Mouse (Mus musculus) midbrain, embryonic 14.5 days (tissue): ENCODE measurements at regions not wholly inside any gene's neighbourhood (a gene's known extent, or its start where the extent isn't known, plus 50 kb on each side); places are given as distances from the start of the nearest gene placed in this dataset.

Experiments
- ATAC-seq: fragments of 200-750 bp; cut with Nextera tagmentation; 2 replicates; pipeline ENCODE4 v1.8.0; 2017; ENCODE audit warnings: moderate number of reproducible peaks, moderate library complexity; ENCODE audit not compliant: low FRiP score, low TSS enrichment
- DNase-seq: peaks from one replicate; pipeline ENCODE4 v3.0.0-alpha.2; 2015
- H3K27ac ChIP-seq: fragments of 300-500 bp; sonication (generic); replicated peaks from 2 replicates; pipeline ENCODE4 v1.5.1; 2014; ENCODE audit warnings: mild to moderate bottlenecking, low read depth, low read length, moderate library complexity
- H3K27me3 ChIP-seq: fragments of 300-500 bp; sonication (generic); 2 replicates; pipeline ENCODE4 v1.6.1; 2014; ENCODE audit warnings: low read length, control low read depth, mixed read lengths; ENCODE audit not compliant: control insufficient read depth, insufficient read depth
- H3K36me3 ChIP-seq: fragments of 300-500 bp; sonication (generic); 2 replicates; pipeline ENCODE4 v1.6.1; 2014; ENCODE audit warnings: low read length, control low read depth; ENCODE audit not compliant: control insufficient read depth, insufficient read depth
- H3K4me1 ChIP-seq: fragments of 300-500 bp; sonication (generic); 2 replicates; pipeline ENCODE4 v1.6.1; 2014; ENCODE audit warnings: mild to moderate bottlenecking, antibody characterized with exemption, low read length, control low read depth; ENCODE audit not compliant: control insufficient read depth, insufficient read depth
- H3K4me2 ChIP-seq: fragments of 300-500 bp; sonication (generic); 2 replicates; pipeline ENCODE4 v1.6.1; 2014; ENCODE audit warnings: mild to moderate bottlenecking, low read length, moderate library complexity
- H3K4me3 ChIP-seq: fragments of 300-500 bp; sonication (generic); replicated peaks from 2 replicates; pipeline ENCODE4 v1.5.1; 2014; ENCODE audit warnings: low read depth, low read length
- H3K9ac ChIP-seq: fragments of 300-500 bp; sonication (generic); replicated peaks from 2 replicates; pipeline ENCODE4 v1.6.1; 2014; ENCODE audit warnings: mild to moderate bottlenecking, low read length, moderate library complexity
- H3K9me3 ChIP-seq: fragments of 300-500 bp; sonication (generic); 2 replicates; pipeline ENCODE4 v1.6.1; 2016; ENCODE audit warnings: low read length, control low read depth, mixed read lengths; ENCODE audit not compliant: control insufficient read depth
- WGBS: fragments of 180-500 bp; shearing (Covaris S2); extraction: QIAGEN DNeasy Blood & Tissue Kit; methylation state at CpG from one replicate; pipeline ENCODE4 v1.1.7; 2014; 5-methylcytosine and 5-hydroxymethylcytosine counted together

DNA sequence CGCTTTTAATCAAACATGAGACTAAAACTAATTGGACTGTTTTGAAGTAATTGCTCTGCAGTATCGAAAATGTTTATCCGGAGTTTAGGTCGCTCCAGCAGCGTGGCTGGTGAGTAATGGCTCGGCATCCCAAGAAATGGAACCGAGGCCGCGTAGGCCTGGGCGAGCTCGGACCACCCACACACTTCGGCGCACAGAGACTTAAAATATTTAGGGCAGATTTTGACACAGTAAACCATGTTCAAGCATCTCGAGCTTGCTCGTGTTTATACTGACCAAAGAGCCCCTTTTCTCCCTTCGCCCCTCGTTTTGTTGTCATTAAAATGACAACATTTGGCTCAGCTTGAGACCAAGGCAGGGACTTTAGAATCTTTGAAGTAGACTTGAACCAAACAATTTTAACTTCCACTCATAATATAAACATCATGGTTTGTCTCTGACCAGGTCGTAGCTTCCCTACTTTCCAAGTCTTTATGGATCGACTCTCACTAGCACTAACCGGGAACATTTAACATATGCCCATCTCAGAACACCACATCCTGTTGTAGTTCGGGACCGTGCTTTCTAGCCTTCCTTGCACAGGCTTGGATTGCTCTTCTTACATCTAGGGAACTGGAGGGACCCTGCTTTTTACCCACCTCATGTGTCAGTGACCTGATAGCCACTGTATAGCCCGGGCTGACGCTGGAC, 223.0 kb upstream of the Map3k1 start:
- Histone ChIP-seq H3K4me3 (no peak overlapping the region), H3K27me3 (no peaks in the 10 kb centered on the region), H3K36me3 (no peaks in the 10 kb centered on the region), H3K27ac (no peak overlapping the region), H3K4me2 (no peak overlapping the region), H3K9ac (no peak overlapping the region), H3K9me3 (no peaks in the 10 kb centered on the region), H3K4me1 (no peaks in the 10 kb centered on the region)
- DNase-seq (no peak), ATAC-seq (no peak)
- WGBS = 92% methylated on average over 24 of the region's 24 CpGs

DNA sequence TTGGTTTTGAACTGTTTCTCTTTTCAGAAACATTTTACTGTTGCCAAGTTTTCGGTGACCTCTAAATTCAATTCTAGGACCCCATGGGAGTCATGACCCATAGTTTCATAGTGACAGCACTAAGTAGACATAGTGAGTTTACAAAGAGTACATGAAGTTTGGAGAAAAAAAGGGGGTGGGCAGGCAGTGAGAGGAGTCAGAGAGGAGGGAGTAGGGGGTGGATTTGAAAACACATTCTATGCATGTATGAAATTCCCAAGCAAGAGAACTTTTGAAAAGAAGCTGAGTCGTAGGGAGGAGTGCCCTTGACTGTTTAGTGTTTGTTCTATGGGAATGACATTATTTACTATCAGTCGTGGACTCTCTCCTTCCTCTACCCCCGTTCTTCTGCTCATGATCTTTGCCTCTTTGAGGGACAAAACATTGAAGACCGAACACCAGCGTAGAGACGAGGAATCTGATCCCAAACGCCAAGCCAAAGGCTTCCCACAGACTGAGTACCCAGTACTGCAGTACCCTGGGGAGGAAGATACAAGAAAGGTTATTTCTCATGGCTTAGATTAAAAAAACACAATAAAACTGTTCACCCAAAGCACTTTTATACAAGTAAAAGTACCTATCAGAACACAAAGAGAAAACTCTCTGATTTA, 229.1 kb upstream of the Map3k1 start:
- 83% methylated on average over 8 of the region's 8 CpGs for WGBS
- DNase-seq (no peak), ATAC-seq (no peak)
- H3K4me3 ChIP-seq = no peak overlapping the region
- no peaks in the 10 kb centered on the region for H3K36me3 ChIP-seq
- no peaks in the 10 kb centered on the region for H3K27me3 ChIP-seq
- H3K4me1 ChIP-seq = no peaks in the 10 kb centered on the region
- no peaks in the 10 kb centered on the region for H3K9me3 ChIP-seq
- no peak overlapping the region for H3K4me2 ChIP-seq
- H3K9ac ChIP-seq = no peak overlapping the region
- no peak overlapping the region for H3K27ac ChIP-seq

DNA sequence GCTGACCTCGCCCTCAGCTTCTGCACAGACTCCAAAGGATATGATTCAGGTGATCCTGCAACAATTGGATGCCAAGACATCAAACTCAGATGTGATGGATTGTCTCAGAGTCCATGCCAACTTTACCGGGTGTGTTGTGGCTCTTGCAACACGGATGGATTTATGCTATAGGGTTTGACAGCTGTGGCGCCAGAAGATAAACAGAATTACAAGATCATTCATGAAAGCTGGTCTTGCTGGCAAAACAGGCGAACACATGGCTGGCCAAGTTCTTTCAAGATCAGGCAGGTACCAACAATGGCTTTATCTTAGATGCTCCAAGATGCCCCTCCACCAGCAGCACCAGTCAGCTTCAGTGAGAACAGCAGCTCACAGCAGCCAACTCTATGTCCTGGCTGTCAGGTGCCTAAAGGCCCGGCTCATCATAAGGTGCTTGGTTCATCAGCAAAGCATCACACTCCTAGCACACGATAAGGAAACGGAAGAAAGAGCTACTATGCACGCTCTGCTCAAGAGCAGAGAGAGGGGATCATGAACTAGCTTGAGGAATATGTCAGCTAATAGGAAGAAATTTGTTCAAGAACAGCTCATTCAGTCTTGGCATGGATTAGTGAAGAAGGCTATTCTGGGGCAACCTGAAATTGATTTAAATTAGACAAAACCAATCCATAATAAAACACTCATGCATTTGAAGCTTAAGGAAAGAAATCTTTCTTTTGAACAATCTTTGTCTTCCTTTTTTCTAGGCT, 229.9 kb upstream of the Map3k1 start:
- WGBS = 92% methylated on average over 9 of the region's 9 CpGs
- Histone ChIP-seq H3K9ac (no peak overlapping the region), H3K4me3 (no peak overlapping the region), H3K4me1 (no peaks in the 10 kb centered on the region), H3K4me2 (no peak overlapping the region), H3K9me3 (no peaks in the 10 kb centered on the region), H3K27ac (no peak overlapping the region), H3K27me3 (no peaks in the 10 kb centered on the region), H3K36me3 (no peaks in the 10 kb centered on the region)
- no peak for ATAC-seq
- no peak for DNase-seq

DNA sequence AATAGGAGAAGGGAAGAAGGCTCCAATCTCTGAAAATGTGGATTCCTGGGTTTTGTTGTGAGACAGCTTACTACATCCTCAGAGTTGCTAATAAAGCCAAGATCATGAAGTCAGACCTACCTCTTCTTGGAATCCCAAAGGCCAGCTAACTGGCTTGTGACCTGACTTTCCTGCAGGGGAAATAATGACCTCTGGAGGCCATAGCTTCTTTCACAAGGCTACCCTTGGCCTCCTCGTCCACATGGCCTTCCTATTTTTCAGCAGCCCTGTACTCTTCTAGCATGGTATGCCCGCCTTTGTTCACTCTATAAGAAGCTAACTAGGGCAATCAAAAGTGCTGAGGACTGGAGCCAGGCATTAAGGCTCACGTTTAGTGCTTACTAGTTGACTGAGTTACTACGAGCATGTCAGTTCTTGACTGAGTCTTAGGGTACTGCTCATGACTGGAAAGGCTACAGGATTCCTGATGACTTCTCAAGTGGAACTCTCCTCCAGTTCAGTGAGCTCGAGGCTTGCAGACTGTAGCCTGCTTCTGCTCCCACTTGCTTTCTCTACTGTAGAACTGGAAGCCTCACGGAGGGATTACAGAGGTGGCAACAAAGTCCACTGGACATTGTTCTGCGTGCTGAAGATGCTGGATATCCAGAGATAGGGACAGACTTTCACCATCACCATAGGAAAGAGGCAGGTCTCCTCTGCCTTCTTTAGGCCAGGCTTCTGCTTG, 230.8 kb upstream of the Map3k1 start:
- H3K4me3 ChIP-seq = no peak overlapping the region
- no peak for ATAC-seq
- no peak overlapping the region for H3K27ac ChIP-seq
- no peak overlapping the region for H3K4me2 ChIP-seq
- 72% methylated on average over 7 of the region's 7 CpGs for WGBS
- no peaks in the 10 kb centered on the region for H3K9me3 ChIP-seq
- no peaks in the 10 kb centered on the region for H3K4me1 ChIP-seq
- H3K27me3 ChIP-seq = no peaks in the 10 kb centered on the region
- no peak overlapping the region for H3K9ac ChIP-seq
- no peak for DNase-seq
- H3K36me3 ChIP-seq = no peaks in the 10 kb centered on the region

DNA sequence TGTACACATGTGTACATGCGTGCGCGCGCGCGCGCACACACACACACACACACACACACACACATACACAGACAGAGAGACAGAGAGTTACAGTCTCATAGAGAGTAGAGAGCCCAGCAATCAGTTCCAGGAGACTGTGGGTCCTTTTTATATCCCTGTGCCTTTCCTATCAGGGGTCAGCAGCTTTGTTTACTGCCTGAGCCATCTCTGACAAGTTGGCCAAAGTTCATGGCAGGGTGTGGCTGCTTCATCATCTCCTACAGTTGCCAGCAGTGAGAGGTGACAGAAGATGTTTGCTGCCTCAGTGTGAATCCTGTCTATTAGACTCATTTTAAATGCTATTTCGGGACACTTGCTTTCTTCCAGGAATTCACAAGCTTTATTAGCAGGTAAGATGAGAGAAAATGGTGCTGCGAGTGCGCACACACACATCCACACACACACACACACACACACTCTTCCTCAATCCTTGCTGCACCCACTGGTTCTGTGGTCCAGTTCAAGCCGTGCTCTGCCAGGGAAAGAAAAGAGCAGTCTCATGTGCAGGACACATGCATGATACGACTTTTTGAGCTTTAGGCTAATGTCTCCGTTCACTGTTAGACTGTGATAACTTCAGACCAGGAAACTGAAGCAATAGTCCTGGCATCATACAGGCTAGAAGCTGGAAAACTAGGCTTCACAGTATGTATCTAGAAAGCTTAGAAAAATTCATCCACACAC, 234.9 kb upstream of the Map3k1 start:
- Histone ChIP-seq H3K4me1 (no peaks in the 10 kb centered on the region), H3K4me3 (no peak overlapping the region), H3K27me3 (no peaks in the 10 kb centered on the region), H3K36me3 (no peaks in the 10 kb centered on the region), H3K4me2 (no peak overlapping the region), H3K9me3 (no peaks in the 10 kb centered on the region), H3K9ac (no peak overlapping the region), H3K27ac (no peak overlapping the region)
- ATAC-seq (no peak), DNase-seq (no peak)
- 97% methylated on average over 13 of the region's 13 CpGs for WGBS

DNA sequence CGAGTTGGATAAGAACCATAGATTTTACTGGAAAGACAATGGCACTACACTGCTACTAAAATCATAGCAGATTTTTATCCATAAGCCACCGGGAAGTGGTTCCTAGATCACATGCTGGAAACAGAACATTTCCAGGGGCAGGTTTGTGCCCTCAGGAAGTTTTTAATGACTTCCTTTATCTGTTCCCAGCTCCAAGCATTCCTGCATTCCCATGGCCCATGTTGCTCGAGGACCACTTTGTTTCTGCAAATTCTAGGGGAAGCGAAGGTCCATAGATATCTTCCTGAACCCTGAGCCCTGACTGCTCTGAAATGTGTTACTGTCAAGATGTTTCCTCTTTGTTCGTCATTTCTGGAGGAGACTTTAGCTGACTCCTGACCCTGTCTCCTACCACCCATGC, 235.6 kb upstream of the Map3k1 start:
- Histone ChIP-seq H3K36me3 (no peaks in the 10 kb centered on the region), H3K4me1 (no peaks in the 10 kb centered on the region), H3K27me3 (no peaks in the 10 kb centered on the region), H3K4me3 (no peak overlapping the region), H3K9me3 (no peaks in the 10 kb centered on the region), H3K4me2 (no peak overlapping the region), H3K27ac (no peak overlapping the region), H3K9ac (no peak overlapping the region)
- no peak for DNase-seq
- ATAC-seq = no peak
- 85% methylated on average over 5 of the region's 5 CpGs for WGBS

DNA sequence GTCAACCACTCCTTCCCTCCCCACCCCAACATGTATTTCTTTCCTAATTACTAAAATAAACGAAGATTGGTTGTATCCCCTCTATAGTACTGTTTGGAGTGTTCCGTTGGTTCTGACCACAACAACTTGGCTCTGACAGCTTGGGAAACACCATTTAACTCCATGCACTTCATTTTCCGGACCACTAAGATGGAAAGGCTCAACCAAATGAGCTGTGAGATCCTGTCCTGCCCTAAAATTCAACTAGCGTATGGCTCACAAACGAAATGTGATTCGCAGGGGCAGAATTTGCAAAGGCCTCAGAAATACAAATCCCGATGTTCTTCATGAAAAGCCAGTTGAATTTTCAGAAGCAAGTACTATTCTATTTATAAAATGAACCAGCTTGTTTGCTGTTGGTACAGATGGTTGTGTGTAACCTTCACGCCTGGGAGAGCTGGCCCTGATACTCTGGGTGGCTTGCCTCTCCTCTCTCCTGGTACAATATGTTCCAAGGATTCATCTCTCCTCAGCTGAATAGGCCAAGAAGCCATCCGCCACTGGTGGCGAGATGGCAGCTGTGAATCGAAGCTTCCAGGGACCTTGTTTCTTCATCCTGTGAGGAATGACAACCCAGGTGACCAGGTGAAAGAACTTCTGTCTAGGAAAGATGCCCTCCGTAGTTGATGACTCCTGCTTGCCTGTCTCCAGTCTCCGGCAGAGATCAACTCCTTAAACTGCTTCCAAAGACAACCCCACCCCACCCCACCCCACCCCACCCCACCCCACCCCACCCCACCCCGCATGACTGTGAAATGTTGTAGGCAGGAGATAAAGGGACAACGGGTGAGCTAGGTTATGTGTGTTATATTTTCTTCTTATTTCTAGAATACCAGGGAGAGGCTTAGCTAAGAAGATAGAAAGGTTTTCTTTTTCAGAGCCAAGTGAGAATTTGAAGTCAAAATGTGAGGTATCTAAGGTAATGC, 237.7 kb upstream of the Map3k1 start:
- H3K9ac ChIP-seq = no peak overlapping the region
- WGBS = 92% methylated on average over 15 of the region's 15 CpGs
- no peak overlapping the region for H3K27ac ChIP-seq
- no peaks in the 10 kb centered on the region for H3K9me3 ChIP-seq
- DNase-seq (no peak), ATAC-seq (no peak)
- H3K36me3 ChIP-seq = no peaks in the 10 kb centered on the region
- H3K4me2 ChIP-seq = no peak overlapping the region
- H3K4me1 ChIP-seq = no peaks in the 10 kb centered on the region
- H3K27me3 ChIP-seq = no peaks in the 10 kb centered on the region
- no peak overlapping the region for H3K4me3 ChIP-seq
